Mouse (Mus musculus): Measurements from ENCODE around the gene Fgd6. TPM values are rescaled to one million over a fixed set of nuclear protein-coding genes. Genes with fewer than 3 reads are reported as not detected.

The Fgd6 gene
- 1 to 10 TPM; 9.8 to 9.9 TPM for total RNA-seq (2021)
- long read RNA-seq, full-length matches to known transcripts, result 1 of 3 reads
- long read RNA-seq, partial matches to known transcripts, result 0 of 3 reads
- long read RNA-seq, other reads (novel, unspliced or antisense), result 2 of 3 reads

DNA sequence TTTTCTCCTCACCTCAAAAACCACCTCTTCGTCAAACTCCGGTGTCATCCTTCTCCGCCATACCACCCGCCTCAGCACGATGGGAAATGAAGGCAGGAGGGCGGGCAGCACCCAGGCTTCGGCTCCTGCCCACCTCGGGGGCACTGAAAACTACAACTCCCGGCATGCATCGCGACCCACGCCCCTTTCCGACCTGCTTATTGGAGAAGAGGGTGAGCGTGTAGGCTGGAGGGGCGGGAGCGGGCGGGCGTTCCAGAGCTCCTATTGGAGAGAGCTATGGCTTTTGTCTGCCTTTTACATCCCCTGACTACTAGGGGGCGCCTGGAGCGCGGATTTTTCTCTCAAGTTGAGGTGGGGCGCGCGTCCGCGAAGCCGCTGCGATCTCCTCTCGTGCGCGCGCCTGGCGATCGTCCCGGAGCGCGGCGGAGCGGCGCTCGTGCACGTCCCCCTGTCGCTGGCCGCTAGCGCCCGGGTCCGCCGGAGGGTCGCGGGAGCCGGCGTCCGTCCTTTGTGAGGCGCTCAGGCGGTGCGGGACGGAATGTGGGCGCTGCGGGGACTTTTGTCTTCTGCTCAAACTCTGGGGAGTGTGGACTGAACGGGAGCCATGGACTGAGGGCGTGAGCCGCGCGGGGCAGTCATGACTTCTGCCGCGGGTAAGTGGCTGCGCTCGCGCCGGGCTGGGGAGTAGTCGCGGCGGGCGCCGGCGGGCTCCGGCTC lies at the start of gene Fgd6, which contains the start of gene Vezt:
Gene Fgd6 (plus strand): TSS at position 344 of the 717 bp plus-strand sequence.
Gene Vezt (minus strand): TSS at position 160 of the 717 bp plus-strand sequence.
- peak; percentile 98 to 99 for DNase-seq (ENCODE audit: low spot score in 2 of 2)

DNA sequence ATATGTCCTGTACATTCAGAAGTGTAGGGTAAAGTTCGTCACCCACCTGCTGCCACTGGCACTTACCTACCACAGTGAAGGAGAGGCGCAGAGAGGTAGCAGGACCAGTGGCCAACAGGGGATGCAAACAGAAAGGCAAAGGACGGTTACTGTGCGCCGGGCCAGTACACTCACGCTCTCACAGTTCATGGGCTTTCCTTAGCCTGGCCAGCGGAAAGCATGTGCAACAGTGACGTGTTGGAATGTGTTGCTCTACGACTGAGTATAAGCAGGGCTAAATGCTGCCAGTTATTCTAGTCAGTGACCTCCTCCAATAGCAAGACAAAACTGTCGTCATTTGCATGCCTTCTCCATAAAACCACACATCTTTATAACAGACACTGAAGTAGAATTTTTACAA lies 41.7 kb upstream of the Fgd6 start:
- no peak for DNase-seq (ENCODE audit: low spot score in 2 of 2)

DNA sequence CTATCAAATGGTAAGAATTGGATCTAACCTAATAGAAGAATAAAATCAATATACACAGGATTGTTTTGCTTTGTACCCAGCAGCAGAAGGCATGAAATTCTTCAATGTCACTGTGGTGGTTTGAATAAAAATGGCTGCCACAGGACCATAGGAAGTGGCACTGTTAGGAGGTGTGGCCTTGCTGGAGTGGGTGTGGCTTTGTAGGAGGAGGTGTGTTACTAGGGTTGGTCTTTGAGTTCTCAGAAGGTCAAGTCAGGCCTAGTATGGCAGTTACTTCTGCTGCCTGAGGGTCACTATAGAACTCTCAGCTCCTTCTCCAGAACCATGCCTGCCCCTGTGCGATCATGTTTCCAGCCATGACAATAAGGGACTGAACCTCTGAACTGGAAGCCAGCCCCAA lies 40.7 kb upstream of the Fgd6 start:
- no peak for DNase-seq (ENCODE audit: low spot score in 2 of 2)

DNA sequence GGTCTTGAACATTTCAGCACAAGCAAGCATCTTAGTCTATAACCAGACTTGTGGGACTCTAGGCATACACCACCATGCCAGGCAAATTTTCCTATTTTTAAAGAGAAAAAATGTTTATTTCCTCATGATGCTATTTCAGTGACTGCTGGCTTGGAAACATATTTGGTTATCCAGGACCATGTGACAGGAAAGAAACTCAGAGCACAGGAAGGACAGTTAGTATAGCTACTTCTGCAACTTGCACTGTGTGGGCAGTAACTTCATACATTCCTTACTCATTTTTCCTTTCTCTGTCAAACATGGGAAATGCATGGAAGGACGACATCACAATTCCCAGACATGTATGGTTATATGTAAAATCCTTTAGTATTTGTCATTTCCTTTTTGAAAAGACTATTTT lies 36.4 kb upstream of the Fgd6 start:
- DNase-seq (ENCODE audit: low spot score in 2 of 2), result no peak

DNA sequence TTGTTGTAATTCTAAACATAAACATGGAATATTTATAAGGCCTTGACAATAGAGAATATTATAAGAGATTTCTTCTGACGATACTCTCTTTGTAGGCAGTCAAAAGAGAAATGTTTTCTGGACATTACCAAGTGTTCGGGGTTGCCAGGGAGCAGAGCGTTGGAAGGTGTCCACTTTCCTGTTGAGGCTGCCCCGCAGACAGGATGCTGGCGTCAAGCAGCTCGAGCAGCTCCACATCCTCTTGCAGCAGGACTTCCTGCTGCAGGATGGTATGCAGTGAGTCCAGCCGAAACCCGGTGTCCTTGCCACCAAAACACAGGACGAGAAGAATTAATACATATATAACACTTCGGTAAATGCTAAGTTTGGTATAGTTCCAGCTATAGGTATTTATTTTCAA lies 35.6 kb upstream of the Fgd6 start:
- DNase-seq (ENCODE audit: low spot score in 2 of 2), result no peak

DNA sequence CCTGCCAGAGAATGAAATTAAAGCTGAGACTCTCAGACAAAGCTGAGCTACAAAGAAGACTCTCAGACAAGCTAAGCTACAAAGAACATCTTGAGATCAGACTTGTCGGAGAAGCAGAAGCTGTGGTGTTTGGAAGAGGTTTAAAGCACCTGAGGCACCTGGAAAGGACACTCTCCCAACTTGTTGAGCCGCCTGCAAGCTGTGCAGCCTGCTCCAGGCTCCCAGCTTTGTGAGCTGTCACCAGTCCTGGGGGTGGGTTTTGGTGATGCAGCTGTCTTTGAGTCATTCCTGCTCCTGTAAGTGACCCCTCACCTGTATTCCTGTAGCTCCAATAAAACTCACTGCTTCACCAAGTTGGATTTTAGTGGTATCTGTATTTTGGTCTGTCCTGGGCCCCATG lies 27.4 kb upstream of the Fgd6 start:
- DNase-seq (ENCODE audit: low spot score in 2 of 2), result no peak

DNA sequence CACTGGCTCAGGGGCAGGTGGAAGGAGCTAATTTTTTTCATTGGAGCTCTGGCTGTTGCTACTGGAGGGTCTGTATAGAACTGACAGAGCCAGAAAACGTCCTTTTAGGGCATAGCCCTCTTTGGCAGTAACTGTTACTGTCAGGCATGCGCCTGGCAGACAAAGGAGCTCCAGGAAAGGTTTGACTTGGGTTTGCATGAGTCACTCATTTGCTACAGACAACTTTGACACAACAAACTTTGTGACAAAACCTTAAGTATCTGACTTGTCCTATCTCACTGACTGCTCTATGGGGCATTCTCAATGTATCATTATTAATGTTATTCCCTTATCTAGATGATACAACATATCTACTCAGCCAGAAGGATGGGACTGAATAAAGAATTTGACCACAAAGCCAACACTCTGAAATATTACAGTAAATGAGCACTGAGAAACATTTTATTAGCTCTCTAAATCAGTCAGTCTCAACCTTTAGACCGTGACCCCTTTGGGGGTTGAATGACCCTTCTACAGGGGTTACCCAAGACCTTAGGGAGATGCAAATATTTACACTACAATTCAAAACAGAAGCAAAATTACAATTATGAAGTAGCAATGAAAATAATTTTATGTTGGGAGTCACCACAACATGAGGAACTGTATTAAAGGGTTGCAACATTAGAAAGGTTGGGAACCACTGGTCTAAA lies 25.7 kb upstream of the Fgd6 start:
- no peak for DNase-seq (ENCODE audit: low spot score in 2 of 2)

DNA sequence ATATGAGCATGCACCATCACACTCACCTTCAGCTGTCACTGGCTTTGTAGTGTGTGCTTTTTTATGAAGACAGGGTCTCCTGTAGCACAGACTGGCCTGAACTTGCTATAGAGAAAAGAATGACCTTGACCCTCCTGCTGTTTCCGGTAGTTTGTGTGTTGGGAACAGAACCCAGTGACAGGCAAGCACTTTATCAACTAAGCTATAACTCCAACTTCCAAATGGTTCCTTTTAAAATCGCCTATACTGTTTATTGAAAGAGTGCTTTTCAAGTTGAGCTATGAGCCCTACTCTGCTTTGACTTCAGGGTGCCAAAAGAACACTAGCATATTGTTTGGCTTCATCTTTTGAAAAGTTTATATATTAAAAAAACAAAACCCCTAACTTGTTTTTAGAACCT lies 24.8 kb upstream of the Fgd6 start:
- no peak for DNase-seq (ENCODE audit: low spot score in 2 of 2)

- peak in 1 of 2 experiments; percentile 45 for DNase-seq (ENCODE audit: low spot score in 2 of 2)
These were observed 22.6 kb upstream of the Fgd6 start for GRCm38 (mm10) chr10:94013196-94013595.

DNA sequence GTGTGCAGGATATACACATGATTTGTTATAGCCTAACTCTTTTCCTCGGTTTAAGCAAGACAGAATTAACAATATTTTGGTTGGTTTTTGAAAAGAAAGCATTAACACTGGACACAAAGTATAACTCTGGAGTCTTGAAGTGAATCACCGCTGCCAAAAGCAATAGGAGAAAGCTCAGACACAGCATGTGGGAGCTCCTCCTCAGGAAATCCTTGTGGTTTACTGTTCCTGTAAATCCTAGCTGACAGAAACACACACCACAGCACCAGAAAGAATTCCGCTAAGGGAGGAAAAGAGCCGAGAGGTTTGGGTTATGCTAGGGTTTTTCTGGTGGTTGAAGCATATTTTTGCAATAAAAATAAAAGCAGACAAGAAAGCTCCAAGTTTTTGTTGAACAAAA lies 21.6 kb upstream of the Fgd6 start:
- DNase-seq (ENCODE audit: low spot score in 2 of 2), result no peak

- no peak for DNase-seq (ENCODE audit: low spot score in 2 of 2)
These were observed 18.3 kb upstream of the Fgd6 start for GRCm38 (mm10) chr10:94017455-94017854.

- DNase-seq (ENCODE audit: low spot score in 2 of 2), result no peak
These were observed 15.2 kb upstream of the Fgd6 start for GRCm38 (mm10) chr10:94020587-94020986.

DNA sequence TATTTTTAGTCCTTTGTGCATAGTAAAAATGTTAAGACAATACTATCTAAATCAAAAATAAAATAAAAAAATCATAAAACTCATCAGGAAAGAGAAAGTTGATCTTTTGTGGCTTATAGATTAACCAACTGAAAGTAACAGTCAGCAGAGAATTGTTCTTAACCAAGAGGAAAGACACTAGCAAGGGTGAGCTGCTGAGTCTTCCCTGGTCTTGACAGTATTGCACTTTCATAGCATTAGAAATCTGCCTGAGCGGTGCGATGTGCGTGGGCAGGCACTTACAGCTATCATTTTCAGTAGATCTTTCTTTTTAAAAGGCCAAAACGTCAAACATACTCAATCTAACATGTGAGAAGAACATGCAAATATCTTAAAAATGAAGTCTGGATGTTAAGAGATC lies 14.7 kb upstream of the Fgd6 start:
- no peak for DNase-seq (ENCODE audit: low spot score in 2 of 2)

DNA sequence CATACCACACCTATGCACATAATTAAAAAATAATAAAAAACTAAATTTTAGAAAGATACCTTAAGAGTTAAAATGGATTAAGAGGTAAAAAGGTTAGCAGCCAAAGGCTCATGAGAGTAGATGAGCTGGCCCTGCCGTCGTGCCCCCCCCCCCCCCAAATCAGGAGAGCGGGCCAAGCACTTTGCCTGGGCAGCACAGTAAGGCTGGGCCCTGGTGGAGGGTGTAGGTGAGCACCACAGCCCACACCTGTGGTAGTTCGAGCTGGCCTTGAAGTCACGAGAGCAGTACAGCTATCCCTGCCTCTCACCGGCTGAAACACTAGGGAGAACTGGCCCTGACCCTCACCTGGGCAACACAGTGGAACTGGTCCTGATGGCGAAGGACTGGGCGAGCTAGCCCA lies 10.7 kb upstream of the Fgd6 start:
- DNase-seq (ENCODE audit: low spot score in 2 of 2), result no peak

- DNase-seq (ENCODE audit: low spot score in 2 of 2), result no peak
These were observed 7.3 kb upstream of the Fgd6 start for GRCm38 (mm10) chr10:94028493-94028892.

GRCm38 (mm10) chr10:94031164-94031563 lies 4.6 kb upstream of the Fgd6 start:
- no peak for DNase-seq (ENCODE audit: low spot score in 2 of 2)

GRCm38 (mm10) chr10:94034876-94035657 lies 734 bp upstream of the Fgd6 start:
- DNase-seq (ENCODE audit: low spot score in 2 of 2), result no peak

- DNase-seq (ENCODE audit: low spot score in 2 of 2), result peak in 1 of 2 experiments; percentile 7
These were observed 566 bp downstream of the Fgd6 start for GRCm38 (mm10) chr10:94036375-94036758.

- no peak for DNase-seq (ENCODE audit: low spot score in 2 of 2)
These were observed 1.4 kb downstream of the Fgd6 start for GRCm38 (mm10) chr10:94037196-94037595.

GRCm38 (mm10) chr10:94037596-94037995 lies 1.8 kb downstream of the Fgd6 start:
- no peak for DNase-seq (ENCODE audit: low spot score in 2 of 2)

- no peak for DNase-seq (ENCODE audit: low spot score in 2 of 2)
These were observed 2.8 kb downstream of the Fgd6 start for GRCm38 (mm10) chr10:94038366-94039260.
